Mouse (Mus musculus) right cerebral cortex, postnatal 25 days (tissue): Measurements from ENCODE around the gene Vmn1r188.
"Not testable (repeated sequence)": the region's sequence is repeated elsewhere in the genome, so short reads cannot be mapped to it uniquely, and the experiment has no call there.

ENCODE experiments used
- DNase-seq: peaks from one replicate; pipeline ENCODE4 v3.0.0; 2022

Vmn1r188 gene

GRCm38 (mm10) chr13:22084140-22084539, at the start of gene Vmn1r188:
Vmn1r188 (plus strand) TSS chr13:22084440.
- DNase-seq, result not testable (repeated sequence)

GRCm38 (mm10) chr13:22034443-22035266, 49.6 kb upstream of the Vmn1r188 start:
- DNase-seq, result peak; percentile 5

GRCm38 (mm10) chr13:22035267-22036148, 48.7 kb upstream of the Vmn1r188 start, which contains the start of the genes Hist1h2ah and Hist1h2bk:
Hist1h2ah (minus strand) TSS chr13:22035568.
Hist1h2bk (plus strand) TSS chr13:22035870.
- DNase-seq, result peak; percentile 84

GRCm38 (mm10) chr13:22036149-22036956, 47.9 kb upstream of the Vmn1r188 start:
- DNase-seq, result peak; percentile 10

GRCm38 (mm10) chr13:22036986-22037385, 47.3 kb upstream of the Vmn1r188 start:
- DNase-seq, result no peak

- no peak for DNase-seq
Observed at GRCm38 (mm10) chr13:22037415-22037814, 46.8 kb upstream of the Vmn1r188 start.

GRCm38 (mm10) chr13:22039364-22039763, 44.9 kb upstream of the Vmn1r188 start:
- no peak for DNase-seq

- no peak for DNase-seq
Observed at GRCm38 (mm10) chr13:22039951-22040463, 44.2 kb upstream of the Vmn1r188 start.

- DNase-seq, result no peak
Observed at GRCm38 (mm10) chr13:22040464-22041141, 43.6 kb upstream of the Vmn1r188 start.

GRCm38 (mm10) chr13:22041142-22041536, 43.1 kb upstream of the Vmn1r188 start, which contains the start of gene Hist1h4i:
Hist1h4i (minus strand) TSS chr13:22041362.
- peak; percentile 98 for DNase-seq

- no peak for DNase-seq
Observed at GRCm38 (mm10) chr13:22041651-22042567, 42.3 kb upstream of the Vmn1r188 start.

GRCm38 (mm10) chr13:22042568-22043502, 41.4 kb upstream of the Vmn1r188 start, which contains the start of the genes Hist1h2ag and Hist1h2bj:
Hist1h2ag (minus strand) TSS chr13:22042944.
Hist1h2bj (plus strand) TSS chr13:22043214.
- DNase-seq, result peak; percentile 87

GRCm38 (mm10) chr13:22043503-22044431, 40.5 kb upstream of the Vmn1r188 start:
- no peak for DNase-seq

- no peak for DNase-seq
Observed at GRCm38 (mm10) chr13:22044432-22045155, 39.6 kb upstream of the Vmn1r188 start.

GRCm38 (mm10) chr13:22045311-22045710, 38.9 kb upstream of the Vmn1r188 start:
- DNase-seq, result no peak

- no peak for DNase-seq
Observed at GRCm38 (mm10) chr13:22049041-22049440, 35.2 kb upstream of the Vmn1r188 start.

- peak; percentile 21 for DNase-seq
Observed at GRCm38 (mm10) chr13:22049737-22050440, 34.4 kb upstream of the Vmn1r188 start.
